Mouse (Mus musculus): ENCODE data around the gene Plxna2. TPM values are rescaled to one million over a fixed set of nuclear protein-coding genes. Genes with fewer than 3 reads are reported as not detected.

The Plxna2 gene
- total RNA-seq, 4 experiments from 2014 or later = 81.1 to 87.8 (median 82.6) TPM

GRCm38 (mm10) chr1:194622677-194623076 lies 4.7 kb downstream of the Plxna2 start:
- no peak for DNase-seq (ENCODE audit: low spot score in 2 of 2)

GRCm38 (mm10) chr1:194623641-194624040 lies 5.6 kb downstream of the Plxna2 start:
- no peak for DNase-seq (ENCODE audit: low spot score in 2 of 2)

- no peak for DNase-seq (ENCODE audit: low spot score in 2 of 2)
Observed at GRCm38 (mm10) chr1:194624411-194624810, 6.4 kb downstream of the Plxna2 start.

- no peak for DNase-seq (ENCODE audit: low spot score in 2 of 2)
Observed at GRCm38 (mm10) chr1:194624973-194625372, 7.0 kb downstream of the Plxna2 start.

GRCm38 (mm10) chr1:194626109-194626508 lies 8.1 kb downstream of the Plxna2 start:
- DNase-seq (ENCODE audit: low spot score in 2 of 2) = no peak

- no peak for DNase-seq (ENCODE audit: low spot score in 2 of 2)
Observed at GRCm38 (mm10) chr1:194627286-194627685, 9.3 kb downstream of the Plxna2 start.

GRCm38 (mm10) chr1:194629135-194629689 lies 11.2 kb downstream of the Plxna2 start:
- no peak for DNase-seq (ENCODE audit: low spot score in 2 of 2)

GRCm38 (mm10) chr1:194630498-194631056 lies 12.6 kb downstream of the Plxna2 start:
- no peak for DNase-seq (ENCODE audit: low spot score in 2 of 2)

GRCm38 (mm10) chr1:194631574-194631973 lies 13.6 kb downstream of the Plxna2 start:
- DNase-seq (ENCODE audit: low spot score in 2 of 2) = no peak

GRCm38 (mm10) chr1:194632029-194632428 lies 14.0 kb downstream of the Plxna2 start:
- DNase-seq (ENCODE audit: low spot score in 2 of 2) = no peak

GRCm38 (mm10) chr1:194635411-194635810 lies 17.4 kb downstream of the Plxna2 start:
- no peak for DNase-seq (ENCODE audit: low spot score in 2 of 2)

- no peak for DNase-seq (ENCODE audit: low spot score in 2 of 2)
Observed at GRCm38 (mm10) chr1:194635942-194636341, 17.9 kb downstream of the Plxna2 start.

- DNase-seq (ENCODE audit: low spot score in 2 of 2) = no peak
Observed at GRCm38 (mm10) chr1:194637391-194638304, 19.6 kb downstream of the Plxna2 start.

- DNase-seq (ENCODE audit: low spot score in 2 of 2) = peak in 1 of 2 experiments; percentile 66
Observed at GRCm38 (mm10) chr1:194641601-194642301, 23.7 kb downstream of the Plxna2 start.

GRCm38 (mm10) chr1:194642302-194642787 lies 24.3 kb downstream of the Plxna2 start:
- DNase-seq (ENCODE audit: low spot score in 2 of 2) = no peak

- no peak for DNase-seq (ENCODE audit: low spot score in 2 of 2)
Observed at GRCm38 (mm10) chr1:194643930-194644329, 25.9 kb downstream of the Plxna2 start.

GRCm38 (mm10) chr1:194645898-194646297 lies 27.9 kb downstream of the Plxna2 start:
- DNase-seq (ENCODE audit: low spot score in 2 of 2) = no peak

GRCm38 (mm10) chr1:194650076-194650475 lies 32.1 kb downstream of the Plxna2 start:
- no peak for DNase-seq (ENCODE audit: low spot score in 2 of 2)

GRCm38 (mm10) chr1:194650566-194650965 lies 32.5 kb downstream of the Plxna2 start:
- no peak for DNase-seq (ENCODE audit: low spot score in 2 of 2)

GRCm38 (mm10) chr1:194651987-194652386 lies 34.0 kb downstream of the Plxna2 start:
- DNase-seq (ENCODE audit: low spot score in 2 of 2) = no peak

GRCm38 (mm10) chr1:194658459-194659160 lies 40.6 kb downstream of the Plxna2 start:
- DNase-seq (ENCODE audit: low spot score in 2 of 2) = no peak

Data from left cerebral cortex, adult 8-10 months (tissue).